Mouse (Mus musculus): ENCODE results near the gene Lhpp.

DNA sequence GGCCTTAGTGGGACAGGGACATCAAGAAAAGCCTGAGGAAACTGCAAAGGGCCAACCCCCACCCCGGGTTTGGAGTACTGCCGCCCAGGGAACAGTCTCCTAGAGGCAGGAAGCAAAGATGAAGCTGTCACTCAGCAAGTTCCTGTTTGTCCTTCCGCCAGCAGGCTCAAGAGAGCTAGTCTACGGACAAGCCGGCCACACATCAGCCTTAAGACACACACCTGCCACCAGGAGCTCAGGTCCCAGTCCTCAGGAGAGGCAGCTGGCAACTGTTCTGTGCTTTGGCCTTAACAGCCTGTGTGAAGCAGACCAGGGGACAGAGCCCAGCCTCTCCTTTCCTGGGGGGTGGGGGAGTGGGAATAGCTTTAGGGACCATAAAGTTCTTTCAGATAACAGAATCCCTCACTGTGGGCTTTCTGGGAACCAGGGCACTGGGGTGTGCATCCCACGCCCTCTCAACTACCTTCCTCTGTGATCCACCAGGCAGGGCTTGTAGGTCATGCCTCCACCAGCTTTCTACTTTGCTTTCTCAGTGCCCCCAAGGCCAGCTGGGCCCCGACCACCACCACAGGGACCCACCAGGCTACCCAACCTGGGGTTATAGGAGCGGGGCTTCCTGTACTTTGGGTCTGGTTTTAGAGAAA, 103.2 kb downstream of the Lhpp start:
- no peak for TF ChIP-seq CTCF (IDR thresholded peaks at IDR 0.05; ENCODE audit: borderline replicate concordance, insufficient read depth, low read depth, low read length)
- TF ChIP-seq POLR2A (IDR thresholded peaks at IDR 0.05; ENCODE audit: borderline replicate concordance, insufficient read depth, low read length) = no peak
